Mouse (Mus musculus) common myeloid progenitor, adult 5-6 weeks (primary cell): Measurements from ENCODE around the gene Myo1d. TPM values are rescaled to one million over a fixed set of nuclear protein-coding genes. Genes with fewer than 3 reads are reported as not detected.
A peak's percentile ranks its signal among the peaks of the same experiment; 100 is the strongest.
"Not testable (repeated sequence)": the region's sequence is repeated elsewhere in the genome, so short reads cannot be mapped to it uniquely, and the experiment has no call there.

Experiments used
- ATAC-seq: replicated peaks from 2 replicates; pipeline ENCODE4 v1.8.0; 2016; ENCODE audit warnings: low read depth, mild to moderate bottlenecking, moderate TSS enrichment, inconsistent platforms; ENCODE audit not compliant: poor library complexity, severe bottlenecking
- total RNA-seq: library from RNA; stranded (forward); fragments of 200-1000, 187-1606 nt; gene quantifications from 2 replicates; pipeline ENCODE4 v1.2.3, GENCODE M21; 2017

Myo1d gene
- total RNA-seq, 1 experiment from 2014 or later, result 7.0 TPM

DNA sequence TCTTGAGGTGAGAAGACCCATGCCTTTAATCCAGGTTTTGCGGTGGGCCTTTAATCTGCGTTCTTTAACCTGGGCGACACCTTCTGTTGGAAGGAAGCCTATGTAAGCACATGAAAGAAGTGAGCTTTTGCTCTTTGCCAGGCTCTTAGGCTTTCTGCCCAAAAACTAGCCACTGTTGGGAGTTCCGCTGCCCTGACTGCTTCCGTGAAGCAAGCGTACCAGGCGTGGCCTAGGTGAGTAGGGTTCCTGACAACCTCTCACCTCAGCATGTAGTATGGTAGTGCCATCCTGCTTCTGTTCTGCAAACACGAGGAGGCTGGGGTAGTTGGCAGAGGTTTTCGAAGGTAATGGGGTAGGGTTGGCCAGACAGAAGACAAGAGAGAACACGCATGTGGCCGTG, 305.0 kb downstream of the Myo1d start:
- ATAC-seq, result no peak

DNA sequence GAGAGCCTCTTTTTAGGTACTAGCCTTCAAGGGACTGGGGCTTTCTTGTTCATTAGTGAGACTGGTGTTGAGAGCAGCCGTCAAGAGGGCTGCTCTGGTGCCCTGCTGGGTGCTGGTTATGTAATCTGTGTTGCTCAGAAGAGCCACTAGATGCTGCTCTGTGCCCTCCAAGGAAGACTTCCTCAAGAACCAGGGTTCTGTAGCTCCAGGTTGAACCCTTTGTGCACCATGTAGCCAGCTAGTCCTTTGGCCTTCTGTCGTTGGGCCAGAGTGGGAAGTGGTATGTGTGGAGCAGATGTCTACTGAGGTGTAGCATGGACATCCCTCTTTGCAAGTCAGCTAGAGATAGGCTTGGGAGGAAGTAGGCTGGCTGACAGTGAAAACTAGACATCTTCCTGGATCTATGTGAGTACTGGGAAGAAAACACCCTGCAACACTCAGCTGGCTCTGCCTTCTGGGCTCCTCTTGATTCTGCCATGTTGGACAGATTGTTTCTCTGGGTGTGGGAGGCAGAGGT, 305.6 kb downstream of the Myo1d start:
- ATAC-seq, result peak; percentile 45

DNA sequence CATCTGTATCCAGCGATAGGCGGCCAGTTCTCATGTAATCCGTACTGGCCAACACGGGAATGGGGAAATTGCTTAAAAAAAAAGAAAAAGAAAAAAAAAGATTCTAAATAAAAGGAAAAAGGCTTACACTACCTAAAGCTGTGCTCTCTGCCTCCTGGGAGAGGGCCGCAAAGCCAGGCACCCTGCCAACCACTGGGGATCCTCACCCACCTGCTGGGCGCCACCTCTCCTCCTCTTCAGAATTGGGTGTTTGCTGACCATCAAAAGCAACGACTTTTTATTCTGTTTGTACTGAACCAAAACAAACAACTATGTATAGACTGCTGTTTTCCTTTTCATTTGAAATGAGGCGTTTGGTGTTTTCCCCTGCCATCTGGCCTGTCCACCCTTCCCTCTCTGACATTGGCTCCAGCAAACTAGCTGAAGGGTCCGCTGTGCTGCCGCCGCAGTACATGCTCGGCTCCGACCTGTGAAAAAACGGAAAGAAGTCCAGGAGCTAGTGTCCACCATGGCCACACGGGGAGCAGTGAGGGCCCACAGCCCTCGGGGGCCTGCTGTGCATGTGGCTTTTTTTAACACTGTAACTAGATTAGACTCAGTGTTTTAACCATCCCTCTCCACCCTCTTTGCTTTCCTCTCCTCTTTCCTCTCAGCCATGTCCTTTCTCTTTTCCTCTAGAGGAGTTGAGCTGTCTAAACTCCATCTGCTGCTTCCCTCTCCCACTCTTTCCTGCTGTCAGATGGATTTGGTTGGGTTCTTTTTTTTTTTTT, 307.8 kb downstream of the Myo1d start:
- ATAC-seq, result no peak

DNA sequence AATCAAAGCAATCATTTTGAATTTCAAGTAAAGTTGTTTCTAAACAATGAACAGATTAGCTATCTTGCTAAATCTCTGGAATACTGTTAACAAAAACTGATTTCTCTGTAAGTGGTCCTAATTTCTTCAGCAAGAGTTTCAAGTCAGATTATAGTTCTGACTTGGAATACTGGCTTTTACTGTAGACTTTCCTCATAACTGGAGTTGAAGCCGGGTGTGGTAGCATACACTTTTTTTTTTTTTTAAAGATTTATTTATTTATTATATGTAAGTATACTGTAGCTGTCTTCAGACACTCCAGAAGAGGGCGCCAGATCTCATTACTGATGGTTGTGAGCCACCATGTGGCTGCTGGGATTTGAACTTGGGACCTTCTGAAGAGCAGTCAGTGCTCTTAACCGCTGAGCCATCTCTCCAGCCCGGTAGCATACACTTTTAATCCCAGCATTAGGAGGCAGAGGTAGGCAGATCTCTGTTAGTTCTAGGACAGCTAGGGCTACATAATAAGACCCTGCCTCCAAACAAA, 316.2 kb downstream of the Myo1d start:
- not testable (repeated sequence) for ATAC-seq

DNA sequence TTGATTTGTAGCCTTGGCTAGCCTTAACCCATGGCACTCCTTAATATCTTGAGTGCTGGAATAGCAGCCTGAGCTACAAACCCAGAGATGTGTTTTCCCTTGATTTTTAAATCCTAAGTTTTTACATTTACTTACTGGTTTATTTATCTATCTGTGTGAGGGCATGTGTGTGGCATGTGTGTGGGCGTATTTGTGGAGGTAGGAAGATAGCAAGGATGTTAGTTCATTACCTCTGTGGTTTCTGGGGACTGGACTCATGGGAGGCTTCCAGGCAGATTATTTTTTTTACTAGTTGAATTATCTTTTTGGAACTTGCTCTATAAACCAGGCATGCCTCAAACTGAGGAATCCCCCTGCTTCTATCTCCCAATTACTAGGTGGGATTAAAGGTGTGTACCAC, 326.6 kb downstream of the Myo1d start:
- ATAC-seq, result no peak

DNA sequence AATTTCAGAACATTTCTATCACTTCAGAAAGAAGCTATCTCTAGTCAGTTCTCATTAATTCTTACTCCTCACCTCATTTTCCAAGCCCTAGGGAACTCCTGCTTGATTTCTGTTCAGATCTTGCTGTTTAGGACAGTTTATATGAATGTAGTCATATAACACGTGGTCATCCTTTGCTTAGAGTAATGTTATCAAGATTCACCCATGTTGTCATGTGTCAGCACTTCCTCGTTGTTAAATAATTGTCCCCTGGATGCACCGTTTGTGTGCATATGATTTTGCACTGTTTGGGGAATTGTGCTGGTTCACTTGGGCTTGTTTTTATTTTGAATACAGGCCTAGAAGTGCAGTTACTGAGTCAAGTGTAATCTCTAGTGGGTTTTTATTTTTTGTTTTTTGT, 327.6 kb downstream of the Myo1d start:
- ATAC-seq, result no peak

DNA sequence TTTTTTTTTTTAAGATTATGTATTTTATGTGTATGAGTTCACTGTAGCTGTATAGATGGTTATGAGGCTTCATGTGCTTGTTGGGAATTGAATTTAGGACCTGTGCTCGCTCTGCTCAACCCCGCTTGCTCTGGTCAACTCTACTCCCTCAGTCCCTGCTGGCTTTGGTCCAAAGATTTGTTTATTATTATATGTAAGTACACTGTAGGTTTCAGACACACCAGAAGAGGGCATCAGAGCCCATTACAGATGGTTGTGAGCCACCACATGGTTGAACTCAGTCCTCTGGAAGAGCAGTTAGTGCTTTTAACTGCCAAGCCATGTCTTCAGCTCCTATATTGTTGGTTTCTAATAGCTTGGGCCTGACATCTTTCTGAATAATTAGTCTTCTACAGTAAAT, 330.0 kb downstream of the Myo1d start:
- ATAC-seq, result no peak

DNA sequence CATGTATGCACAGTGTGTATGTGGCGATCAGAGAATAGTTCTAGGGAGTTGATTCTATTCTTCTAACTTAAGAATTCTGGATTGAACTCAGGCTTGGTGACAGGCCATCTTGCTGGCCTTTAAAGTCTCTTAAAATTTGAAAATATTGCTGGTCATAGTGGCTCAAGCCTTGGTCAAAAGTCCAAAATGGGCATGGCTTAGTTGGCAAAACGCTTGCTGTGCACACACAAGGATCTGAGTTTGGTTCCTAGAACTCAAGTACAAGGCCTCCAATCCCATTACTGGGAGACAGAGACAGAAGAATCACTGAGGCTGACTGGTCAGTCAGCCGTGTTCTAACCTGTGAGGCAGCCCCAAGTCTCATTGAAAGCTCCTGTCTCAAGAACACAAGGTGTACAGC, 332.9 kb downstream of the Myo1d start:
- ATAC-seq, result no peak

Other genes with a start within 250 kb of the Myo1d start
- 6.5 and 7.7 TPM in 2 replicates for gene Tmem98, start 30.1 kb upstream of the Myo1d start, total RNA-seq
- gene Spaca3, start 78.3 kb upstream of the Myo1d start, total RNA-seq, result not detected in 2 replicates